Mouse (Mus musculus) kidney, postnatal 36 days (tissue): ENCODE data around the gene Myh7.
"Not testable (repeated sequence)": the region's sequence is repeated elsewhere in the genome, so short reads cannot be mapped to it uniquely, and the experiment has no call there.

ENCODE experiments used
- DNase-seq, 2 experiments: peaks; one replicate each; pipeline ENCODE4 v3.0.0; 2021 to 2022; ENCODE audit warnings: mixed read lengths in 2 of 2

Myh7 gene

DNA sequence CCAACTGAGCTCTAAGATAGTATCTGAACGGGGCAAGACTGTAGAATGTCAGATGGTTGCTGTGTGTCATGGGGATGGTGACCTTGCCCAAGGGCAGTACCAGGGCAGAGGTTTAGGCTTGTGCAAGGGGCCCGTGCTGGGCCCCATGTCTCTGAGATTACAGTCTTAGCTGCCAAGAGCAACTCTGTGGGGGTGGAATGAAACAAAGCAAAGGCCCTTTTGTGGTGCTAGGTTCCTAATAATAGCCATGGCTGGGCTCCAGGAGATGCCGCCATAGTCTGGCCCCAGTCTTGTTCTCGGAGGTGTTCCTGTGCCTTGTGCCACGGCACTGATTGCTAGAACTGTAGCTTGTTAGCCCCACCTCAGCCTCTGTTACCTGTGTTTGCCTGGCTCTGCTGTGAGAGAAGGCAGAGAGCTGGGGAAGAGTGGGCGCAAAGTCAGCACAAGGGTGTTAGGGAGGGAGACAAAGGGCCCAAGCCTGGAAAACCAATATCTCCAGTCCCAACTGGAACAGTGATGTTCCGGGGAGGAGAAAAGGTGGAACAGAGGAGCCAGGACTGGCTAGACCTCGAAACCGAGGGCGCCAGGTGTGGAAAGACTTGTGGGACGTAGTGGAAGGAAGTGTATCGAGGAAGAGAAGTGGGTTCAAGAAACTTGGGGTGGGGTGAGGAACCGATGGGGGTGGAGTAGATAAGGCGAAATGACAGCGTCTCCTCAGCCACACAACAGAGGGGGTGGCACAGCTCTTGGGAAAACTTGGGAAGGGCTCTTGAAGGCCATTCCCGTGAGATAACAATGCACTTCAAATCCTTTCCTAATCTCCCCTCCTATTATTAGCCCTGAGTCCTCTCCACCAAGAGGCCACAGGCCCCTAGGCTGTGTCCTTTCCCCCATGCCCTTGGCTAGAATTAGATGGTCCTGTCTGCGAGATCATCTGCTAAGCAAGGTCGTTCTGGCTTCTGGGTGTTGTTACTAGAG is 9.7 kb upstream of the Myh7 start:
- no peak for DNase-seq

DNA sequence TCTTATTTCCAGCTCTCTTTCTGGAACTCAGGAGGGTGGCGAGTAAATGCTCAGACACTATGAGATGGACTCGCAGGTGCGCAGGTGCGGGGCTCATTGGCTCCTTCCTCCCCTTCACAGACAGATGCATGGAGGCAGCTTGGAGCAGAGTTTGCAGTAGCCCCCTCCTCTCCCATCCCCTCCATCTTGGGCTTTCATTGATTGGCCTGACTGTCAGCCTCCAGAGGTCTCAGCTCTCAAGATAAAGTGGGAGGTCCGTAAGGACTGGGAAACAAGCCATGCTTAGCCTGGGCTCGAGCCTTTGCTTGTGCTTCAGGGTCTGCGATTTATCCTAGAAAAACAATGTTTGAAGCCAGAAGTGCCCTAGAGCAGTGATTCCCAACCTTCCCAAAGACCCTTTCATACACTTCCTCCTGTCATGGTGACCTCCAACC is 8.3 kb upstream of the Myh7 start:
- no peak for DNase-seq

- no peak for DNase-seq
Observed at GRCm38 (mm10) chr14:55001938-55002686, 7.7 kb upstream of the Myh7 start.

- no peak for DNase-seq
Observed at GRCm38 (mm10) chr14:55001446-55001845, 7.0 kb upstream of the Myh7 start.

DNA sequence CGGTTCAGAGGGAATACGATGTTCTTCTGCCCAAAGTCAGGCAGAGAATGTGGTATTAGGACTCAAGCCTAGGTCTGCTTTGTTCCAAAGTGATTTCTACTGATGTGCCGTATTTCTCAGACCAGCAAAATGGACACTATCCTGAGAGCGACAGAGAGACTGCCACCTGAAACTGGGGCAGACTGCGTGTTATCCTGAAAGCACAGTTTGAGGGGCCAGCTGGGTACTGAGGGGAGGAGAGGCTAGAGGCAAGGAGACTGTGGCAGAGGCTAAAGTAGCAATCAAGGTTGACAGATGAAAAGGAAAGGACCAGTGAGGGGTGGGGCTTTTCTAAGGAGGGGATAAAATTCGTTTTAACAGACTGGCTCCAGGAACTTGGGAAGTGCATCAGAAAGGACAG is 6.4 kb upstream of the Myh7 start:
- DNase-seq: no peak

DNA sequence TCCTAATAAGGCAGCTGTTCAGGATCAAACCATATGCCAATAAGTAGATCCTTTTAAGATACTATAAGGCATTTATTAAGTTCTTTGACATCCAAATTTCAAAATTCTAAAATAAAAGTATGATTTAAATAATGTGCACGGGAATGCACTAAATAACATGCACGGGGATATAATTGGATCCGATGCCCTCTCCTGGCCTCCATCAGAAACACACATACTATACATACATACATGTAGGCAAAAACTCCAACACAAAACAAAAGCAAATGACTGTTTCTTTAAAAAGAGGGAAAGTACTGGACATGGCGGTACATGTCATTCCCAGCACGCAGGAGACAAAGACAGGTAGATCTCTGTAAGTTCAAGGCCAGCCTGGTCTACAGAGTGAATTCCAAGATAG is 5.4 kb upstream of the Myh7 start:
- not testable (repeated sequence) for DNase-seq

DNA sequence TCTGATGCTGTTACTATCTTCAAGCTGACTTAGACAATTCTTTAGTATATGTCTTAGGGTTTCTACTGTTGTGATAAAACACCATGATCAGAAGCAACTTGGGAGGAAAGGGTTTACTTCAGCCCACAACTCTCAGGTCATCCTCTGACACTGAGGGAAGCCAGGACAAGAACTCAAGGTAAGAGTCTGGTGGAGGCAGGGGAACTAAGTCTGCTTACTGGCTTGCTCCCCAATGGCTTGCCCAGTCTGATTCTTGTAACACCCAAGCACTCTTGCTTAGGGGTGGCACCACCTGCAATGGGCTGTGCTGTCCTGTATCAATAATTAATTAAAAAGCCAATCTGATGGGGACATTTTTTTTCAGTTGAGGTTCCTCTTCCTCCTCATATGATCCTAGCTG is 4.3 kb upstream of the Myh7 start:
- no peak for DNase-seq

- no peak for DNase-seq
Observed at GRCm38 (mm10) chr14:54997297-54997696, 2.9 kb upstream of the Myh7 start.

DNA sequence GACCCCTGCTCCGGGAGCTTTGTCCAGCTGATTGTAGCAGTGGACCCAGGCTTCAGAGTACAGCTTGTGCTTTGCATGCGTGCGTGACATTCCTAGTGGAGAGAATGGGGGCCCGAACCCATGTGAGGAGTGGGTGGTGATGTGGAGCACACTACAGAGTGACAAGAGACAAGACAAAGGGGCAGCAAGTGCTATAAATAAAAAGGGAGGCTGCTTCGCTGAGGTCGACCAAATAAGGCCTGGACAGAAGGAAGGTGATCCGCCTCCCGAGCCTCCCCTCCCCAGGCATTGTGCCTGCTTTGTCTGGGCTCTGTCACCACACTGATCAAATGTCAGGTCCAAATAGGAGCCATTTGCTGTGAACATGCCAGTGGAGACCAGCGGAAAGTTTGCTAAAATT is 2.4 kb upstream of the Myh7 start:
- DNase-seq: no peak

DNA sequence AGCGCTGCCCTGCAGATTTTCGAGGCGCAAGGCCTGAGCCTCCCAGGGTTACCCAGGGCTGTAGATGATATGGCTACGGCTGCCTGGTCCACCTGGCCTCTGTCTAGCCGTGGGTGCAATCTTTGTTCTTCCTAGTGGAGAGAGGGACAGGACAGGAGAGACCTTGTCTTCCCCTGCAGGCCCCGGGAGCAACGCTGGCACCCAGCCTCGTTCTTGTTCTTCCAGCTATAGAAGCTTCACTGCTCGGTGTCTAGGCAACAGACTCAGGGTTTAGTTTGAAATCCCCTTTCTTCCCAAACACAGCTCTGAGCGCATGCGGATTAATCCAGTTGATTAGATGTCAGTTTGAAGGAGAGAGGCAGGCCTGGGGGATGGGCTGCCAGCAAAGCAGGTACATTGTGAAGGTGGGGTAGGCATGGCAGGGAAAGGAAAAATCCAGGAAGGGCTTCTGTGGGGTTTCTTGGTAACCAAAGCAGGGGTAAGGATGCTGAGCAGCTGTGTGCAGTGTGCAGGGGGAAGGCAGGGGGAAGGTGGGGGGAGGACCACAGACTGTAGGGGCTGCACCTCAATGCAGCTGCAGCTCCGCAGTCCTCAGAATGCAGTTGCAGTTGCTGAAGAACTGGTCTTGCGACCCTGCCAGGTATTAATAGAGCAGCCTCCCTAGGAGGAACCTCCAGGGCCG is 1.2 kb upstream of the Myh7 start:
- DNase-seq: no peak

GRCm38 (mm10) chr14:54994869-54995186 is 402 bp upstream of the Myh7 start:
- no peak for DNase-seq

DNA sequence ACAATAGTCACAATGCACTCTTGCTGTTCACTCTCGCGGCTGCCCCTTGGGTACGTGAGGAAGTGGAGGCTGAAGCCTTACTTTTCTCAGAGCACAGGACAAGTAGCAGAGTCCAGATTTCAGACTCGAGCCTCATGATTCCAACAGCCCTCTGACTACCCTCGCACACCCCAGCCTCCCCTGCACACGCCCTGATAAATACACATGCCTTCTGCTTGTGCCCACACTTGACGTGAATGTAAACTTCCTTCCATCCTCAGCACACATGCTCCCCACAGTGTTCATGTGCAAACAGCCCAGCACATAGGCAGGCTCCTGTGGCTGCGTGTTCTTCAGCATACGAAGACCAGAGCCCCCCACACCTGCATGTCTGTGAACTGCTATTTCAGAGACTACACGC is 790 bp downstream of the Myh7 start:
- DNase-seq: no peak

DNA sequence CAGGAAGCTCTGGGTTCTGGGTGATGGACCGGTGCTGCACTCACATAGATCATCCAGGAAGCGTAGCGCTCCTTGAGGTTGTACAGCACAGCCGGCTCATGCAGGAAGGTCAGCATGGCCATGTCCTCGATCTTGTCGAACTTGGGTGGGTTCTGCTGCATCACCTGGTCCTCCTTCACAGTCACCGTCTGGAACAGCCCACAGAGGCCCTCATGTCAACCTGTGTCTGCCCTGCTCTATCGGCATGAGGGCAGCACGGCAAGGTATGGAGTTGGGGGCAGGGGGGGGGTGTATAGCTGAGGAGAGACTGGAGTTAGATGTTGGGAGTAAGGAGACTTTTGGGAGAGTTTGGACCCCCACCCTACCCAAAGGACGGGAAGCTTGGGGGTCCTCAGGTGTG is 2.2 kb downstream of the Myh7 start:
- no peak for DNase-seq

DNA sequence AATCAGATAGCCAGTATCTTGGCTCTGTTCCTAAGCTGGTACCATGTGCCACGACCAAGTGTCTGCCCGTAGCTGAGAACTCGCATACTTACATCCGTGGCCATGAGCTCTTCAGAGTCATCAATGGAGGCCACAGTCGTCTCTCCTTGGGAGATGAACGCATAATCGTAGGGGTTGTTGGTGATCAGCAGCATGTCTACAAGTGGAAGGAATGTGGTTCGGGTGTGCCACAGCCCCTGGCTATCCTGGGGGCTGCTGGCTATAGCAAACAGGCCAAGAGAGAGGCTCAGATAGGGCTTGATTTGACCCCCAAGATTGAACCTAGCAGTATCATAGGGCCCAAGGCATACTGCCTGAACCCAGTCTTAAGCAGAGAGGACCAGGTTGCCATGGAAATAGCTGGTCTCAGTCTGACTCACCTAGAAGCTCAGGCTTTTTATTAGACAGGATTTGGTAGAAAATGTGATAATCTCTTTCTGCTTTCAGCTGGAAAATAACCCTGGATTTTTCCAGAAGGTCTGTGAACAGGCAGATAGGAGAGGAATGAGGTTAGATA is 4.5 kb downstream of the Myh7 start:
- DNase-seq: no peak

DNA sequence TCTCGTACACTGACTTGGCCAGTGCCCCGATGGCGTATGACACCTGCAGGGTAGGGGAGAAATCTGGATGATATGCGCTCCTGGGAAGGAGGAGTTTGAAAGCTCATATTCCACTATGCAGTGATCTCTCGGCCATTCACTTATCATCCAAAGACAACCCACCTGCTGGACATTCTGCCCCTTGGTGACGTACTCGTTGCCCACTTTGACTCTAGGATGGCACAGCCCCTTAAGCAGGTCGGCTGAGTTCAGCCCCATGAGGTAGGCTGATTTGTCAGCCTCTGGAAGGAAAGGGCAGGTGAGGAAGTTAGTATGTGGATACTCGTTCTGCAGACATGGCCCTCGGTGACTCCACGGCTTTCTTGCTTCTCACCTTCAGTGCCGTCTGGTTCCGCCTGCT is 5.5 kb downstream of the Myh7 start:
- DNase-seq: no peak

- not testable (repeated sequence) for DNase-seq
Observed at GRCm38 (mm10) chr14:54988350-54988874, 6.0 kb downstream of the Myh7 start.

GRCm38 (mm10) chr14:54981934-54982333 is 12.5 kb downstream of the Myh7 start:
- DNase-seq: no peak

DNA sequence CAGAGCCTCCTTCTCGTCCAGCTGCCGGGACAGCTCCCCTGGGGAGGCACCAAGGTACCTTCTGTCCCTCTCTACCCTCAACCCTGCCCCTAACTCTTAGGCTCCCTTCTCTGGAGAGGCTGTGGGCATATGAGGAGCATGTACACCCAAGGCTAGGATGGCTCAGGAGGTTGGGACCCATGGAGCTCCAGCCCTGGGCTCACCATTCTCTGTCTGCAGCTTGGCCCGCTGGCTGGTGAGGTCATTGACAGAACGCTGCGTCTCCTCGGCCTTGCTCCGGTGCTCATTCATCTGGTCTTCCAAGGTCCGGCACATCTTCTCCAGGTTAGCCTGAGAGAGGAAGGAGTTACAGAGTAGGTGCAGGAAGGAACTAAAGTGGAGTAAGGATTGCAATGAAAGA is 15.8 kb downstream of the Myh7 start:
- DNase-seq: no peak

- DNase-seq: no peak
Observed at GRCm38 (mm10) chr14:54976633-54977032, 17.8 kb downstream of the Myh7 start, which contains the start of gene Gm17428. TSS of gene Gm17428 (plus strand) at chr14:54976933.

DNA sequence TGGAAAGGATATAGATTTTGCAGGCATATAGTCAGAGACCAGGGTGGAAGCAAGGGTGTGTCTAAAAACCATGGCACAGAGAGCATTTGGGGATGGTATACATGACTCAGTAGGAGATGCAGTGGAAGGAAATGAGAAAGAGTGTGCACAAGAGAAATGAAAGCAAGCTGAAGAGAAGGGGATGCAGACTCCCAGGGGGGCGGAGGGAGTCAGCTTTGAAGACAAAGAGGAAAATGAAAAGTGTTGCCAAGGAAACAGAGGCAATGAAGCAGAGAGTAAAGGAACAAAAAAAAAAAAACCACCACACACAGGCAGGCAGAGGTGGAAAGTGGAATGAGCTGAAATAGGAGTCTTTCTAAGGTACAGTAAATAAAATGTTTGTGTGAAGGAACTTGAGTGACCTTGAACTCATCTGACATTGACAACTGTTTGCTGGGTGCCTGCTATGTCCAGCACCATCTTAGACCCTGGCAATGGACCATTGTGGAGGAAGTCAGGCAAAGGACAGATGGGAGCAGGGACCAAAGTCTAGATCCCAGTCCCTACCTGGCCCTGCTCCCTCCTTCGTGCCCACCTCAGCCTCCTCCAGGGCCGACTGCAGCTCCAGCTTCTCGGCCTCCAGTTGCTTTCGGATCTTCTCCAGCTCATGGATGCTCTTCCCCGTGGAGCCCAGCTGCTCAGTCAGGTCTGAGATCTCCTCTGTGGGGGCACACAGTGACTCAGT is 20.2 kb downstream of the Myh7 start:
- DNase-seq: no peak

DNA sequence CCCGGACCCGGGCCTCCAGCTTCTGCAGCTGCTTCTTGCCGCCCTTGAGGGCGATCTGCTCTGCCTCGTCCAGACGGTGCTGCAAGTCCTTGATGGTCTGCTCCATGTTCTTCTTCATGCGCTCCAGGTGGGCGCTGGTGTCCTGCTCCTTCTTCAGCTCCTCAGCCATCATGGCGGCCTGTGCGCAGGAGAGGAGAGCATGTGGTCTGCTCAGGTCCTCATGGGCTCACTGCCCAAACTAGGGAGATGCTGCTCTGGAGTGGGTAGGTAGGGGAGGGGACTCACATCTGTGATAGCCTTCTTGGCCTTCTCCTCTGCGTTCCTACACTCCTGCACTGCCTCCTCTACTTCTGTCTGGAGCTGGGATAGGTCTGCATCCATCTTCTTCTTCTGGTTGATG is 21.6 kb downstream of the Myh7 start:
- DNase-seq: not testable (repeated sequence)

GRCm38 (mm10) chr14:54968344-54968743 is 26.1 kb downstream of the Myh7 start:
- no peak for DNase-seq
